Mouse (Mus musculus) erythroblast, embryonic 14.5 days (primary cell): Measurements from ENCODE around the gene Cdk9. TPM values are rescaled to one million over a fixed set of nuclear protein-coding genes. Genes with fewer than 3 reads are reported as not detected.

ENCODE experiments used
- H3K27me3 ChIP-seq: 2 replicates; pipeline ENCODE4 v1.6.1; 2012; ENCODE audit warnings: inconsistent platforms; ENCODE audit not compliant: control insufficient read depth
- H3K36me3 ChIP-seq: 2 replicates; pipeline ENCODE4 v1.6.1; 2012; ENCODE audit warnings: mild to moderate bottlenecking, inconsistent platforms; ENCODE audit not compliant: control insufficient read depth
- H3K4me1 ChIP-seq: 2 replicates; pipeline ENCODE4 v1.6.1; 2012; ENCODE audit warnings: inconsistent platforms; ENCODE audit not compliant: control insufficient read depth
- H3K4me3 ChIP-seq: replicated peaks from 2 replicates; pipeline ENCODE3; 2012; ENCODE audit warnings: moderate library complexity, mild to moderate bottlenecking, inconsistent platforms
- H3K9me3 ChIP-seq: 2 replicates; pipeline ENCODE4 v1.6.1; 2012; ENCODE audit warnings: low read length, inconsistent platforms, mixed read lengths; ENCODE audit not compliant: control insufficient read depth
- GATA1 ChIP-seq: IDR thresholded peaks from 2 replicates; pipeline ENCODE4 v1.6.1; 2012; ENCODE audit warnings: low read length, inconsistent platforms, mixed read lengths
- TAL1 ChIP-seq: IDR thresholded peaks from 3 replicates; pipeline ENCODE4 v1.6.1; 2012; ENCODE audit warnings: low read length, inconsistent platforms, mixed read lengths
- polyA plus RNA-seq: library from polyadenylated mRNA; stranded (reverse); fragments of >175 nt; gene quantifications from 2 replicates; pipeline ENCODE4 v1.2.3, GENCODE M21; 2012

The Cdk9 gene
- polyA plus RNA-seq, 1 experiment: 6.1 TPM

DNA sequence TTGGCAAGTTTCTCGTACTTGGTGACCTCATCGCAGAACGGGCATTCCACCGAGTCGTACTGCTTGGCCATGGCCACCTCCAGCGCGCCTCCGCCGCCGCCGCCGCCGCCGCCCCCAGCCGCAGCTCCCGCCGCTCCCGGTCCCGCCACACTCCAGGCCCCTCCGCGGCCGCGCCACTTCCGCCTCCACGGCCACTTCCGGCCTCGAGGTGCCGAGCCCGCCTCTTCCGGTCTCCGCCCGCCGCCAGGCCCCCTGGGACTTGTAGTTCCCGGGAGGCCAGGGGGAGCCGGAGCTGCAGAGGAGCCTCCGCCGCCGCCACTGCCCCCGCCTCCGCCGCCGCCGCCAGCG, 316 bp downstream of the Cdk9 start:
- peak overlapping the region; percentile 92 for H3K4me3 ChIP-seq
- H3K27me3 ChIP-seq: peaks cover 2% of the 10 kb centered on the region; the same call in 1 of the 2 replicates
- no peaks in the 10 kb centered on the region for H3K9me3 ChIP-seq
- H3K36me3 ChIP-seq: peaks cover 41% of the 10 kb centered on the region
- TF ChIP-seq TAL1 (no peak), GATA1 (no peak)
- H3K4me1 ChIP-seq: peaks cover 45% of the 10 kb centered on the region

GRCm38 (mm10) chr2:32712108-32712551, 746 bp downstream of the Cdk9 start:
- peaks cover 2% of the 10 kb centered on the region; the same call in 1 of the 2 replicates for H3K27me3 ChIP-seq
- H3K9me3 ChIP-seq: no peaks in the 10 kb centered on the region
- H3K4me1 ChIP-seq: peaks cover 45% of the 10 kb centered on the region
- TF ChIP-seq TAL1 (no peak), GATA1 (no peak)
- H3K4me3 ChIP-seq: peak overlapping the region; percentile 92
- H3K36me3 ChIP-seq: peaks cover 46% of the 10 kb centered on the region

DNA sequence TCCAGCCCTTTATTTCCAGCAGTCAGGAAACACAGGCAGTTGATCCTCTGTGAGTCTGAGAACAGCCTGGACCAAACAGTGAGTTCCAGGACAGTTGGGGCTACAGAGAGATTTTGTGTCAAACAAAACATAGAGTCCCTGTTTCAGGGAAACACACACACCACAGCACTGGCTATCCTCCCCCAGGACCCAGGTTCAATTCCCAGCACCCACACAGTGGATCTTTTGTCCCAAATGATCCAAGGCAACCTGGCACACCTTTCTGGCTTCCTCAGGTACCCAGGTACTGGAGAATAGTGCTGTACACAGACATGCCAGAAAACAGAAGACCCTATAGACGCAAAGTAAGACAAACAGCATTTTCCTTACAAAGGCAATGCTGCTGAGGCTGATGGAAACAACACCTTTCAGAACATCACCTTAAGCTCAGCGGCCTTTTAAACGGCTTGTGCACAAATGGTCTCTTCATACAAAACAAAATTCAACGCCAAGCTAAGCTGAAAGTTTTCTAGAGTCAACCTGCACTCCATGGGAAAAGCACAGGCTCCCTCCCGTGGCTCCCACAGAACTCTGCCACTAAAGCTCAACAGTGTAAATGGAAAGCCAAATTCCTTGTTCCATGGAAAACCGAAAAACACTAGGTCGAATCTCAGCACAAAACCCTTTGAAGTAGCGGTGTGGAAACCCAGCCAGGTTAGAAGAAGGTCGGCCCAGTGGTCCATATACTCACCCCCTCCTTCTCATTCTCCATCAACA, 1.4 kb downstream of the Cdk9 start:
- Histone ChIP-seq H3K9me3 (no peaks in the 10 kb centered on the region), H3K27me3 (peaks cover under 1% of the 10 kb centered on the region; the same call in 1 of the 2 replicates), H3K4me3 (peak overlapping the region; percentile 92), H3K4me1 (peaks cover 48% of the 10 kb centered on the region), H3K36me3 (peaks cover 52% of the 10 kb centered on the region)
- no peak for TF ChIP-seq TAL1
- TF ChIP-seq GATA1: no peak

- Histone ChIP-seq H3K4me3 (no peak overlapping the region), H3K9me3 (no peaks in the 10 kb centered on the region), H3K4me1 (peaks cover 48% of the 10 kb centered on the region), H3K27me3 (no peaks in the 10 kb centered on the region), H3K36me3 (peaks cover 63% of the 10 kb centered on the region)
- no peak for TF ChIP-seq TAL1
- no peak for TF ChIP-seq GATA1
These were observed 2.5 kb downstream of the Cdk9 start for GRCm38 (mm10) chr2:32710425-32710824.

- Histone ChIP-seq H3K9me3 (no peaks in the 10 kb centered on the region), H3K4me1 (peaks cover 48% of the 10 kb centered on the region), H3K36me3 (peaks cover 71% of the 10 kb centered on the region), H3K27me3 (no peaks in the 10 kb centered on the region), H3K4me3 (no peak overlapping the region)
- TF ChIP-seq TAL1: no peak
- no peak for TF ChIP-seq GATA1
These were observed 3.2 kb downstream of the Cdk9 start for GRCm38 (mm10) chr2:32709521-32710137.

- Histone ChIP-seq H3K36me3 (peaks cover 80% of the 10 kb centered on the region), H3K4me3 (no peak overlapping the region)
These were observed 4.2 kb downstream of the Cdk9 start for GRCm38 (mm10) chr2:32708643-32709042.

DNA sequence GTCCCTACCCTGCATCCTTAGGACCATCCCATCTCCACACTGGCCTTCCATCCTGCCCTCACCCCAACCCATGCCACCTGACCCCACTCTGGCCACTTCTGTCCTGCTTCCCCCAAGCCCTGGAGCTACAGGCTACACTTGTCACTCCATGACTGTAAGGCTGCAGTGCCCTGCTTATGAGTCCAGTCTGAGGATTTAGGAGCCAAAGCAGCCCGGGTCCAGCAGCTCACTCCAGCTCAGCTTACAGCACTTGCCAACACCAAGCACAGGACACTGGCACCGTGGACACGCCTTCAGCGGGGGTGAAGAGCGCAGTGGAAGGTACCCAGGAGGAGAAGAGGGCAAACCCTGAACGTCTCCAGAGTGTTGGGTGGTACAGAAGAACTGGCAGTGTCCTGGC, 5.9 kb downstream of the Cdk9 start:
- Histone ChIP-seq H3K4me1 (peaks cover 33% of the 10 kb centered on the region), H3K4me3 (no peak overlapping the region), H3K9me3 (no peaks in the 10 kb centered on the region), H3K27me3 (no peaks in the 10 kb centered on the region), H3K36me3 (peaks cover 97% of the 10 kb centered on the region)
- no peak for TF ChIP-seq GATA1
- TF ChIP-seq TAL1: no peak

More at GRCm38 (mm10) chr2:32708643-32709042, 4.2 kb downstream of the Cdk9 start:
- TF ChIP-seq TAL1 (no peak), GATA1 (no peak)
- H3K4me1 ChIP-seq: peaks cover 39% of the 10 kb centered on the region
- no peaks in the 10 kb centered on the region for H3K27me3 ChIP-seq
- no peaks in the 10 kb centered on the region for H3K9me3 ChIP-seq

GRCm38 (mm10) chr2:32705018-32705417, 7.9 kb downstream of the Cdk9 start:
- TF ChIP-seq GATA1 (no peak), TAL1 (no peak)
- no peaks in the 10 kb centered on the region for H3K9me3 ChIP-seq
- peaks cover 16% of the 10 kb centered on the region for H3K4me1 ChIP-seq
- H3K27me3 ChIP-seq: no peaks in the 10 kb centered on the region
- no peak overlapping the region for H3K4me3 ChIP-seq
- H3K36me3 ChIP-seq: peaks cover 85% of the 10 kb centered on the region

- H3K9me3 ChIP-seq: no peaks in the 10 kb centered on the region
- H3K4me3 ChIP-seq: no peak within 1 kb of the TSS
- no peaks in the 10 kb centered on the region for H3K27me3 ChIP-seq
- peaks cover 75% of the 10 kb centered on the region for H3K36me3 ChIP-seq
- H3K4me1 ChIP-seq: peaks cover 8% of the 10 kb centered on the region
- TF ChIP-seq GATA1: no peak
- no peak for TF ChIP-seq TAL1
These were observed 8.9 kb downstream of the Cdk9 start, which contains the start of gene Fpgs for GRCm38 (mm10) chr2:32704021-32704421. Gene Fpgs, minus strand, starts transcription at chr2:32704145.

GRCm38 (mm10) chr2:32703046-32703445, 9.8 kb downstream of the Cdk9 start:
- Histone ChIP-seq H3K36me3 (peaks cover 65% of the 10 kb centered on the region), H3K4me3 (no peak overlapping the region), H3K27me3 (no peaks in the 10 kb centered on the region), H3K9me3 (no peaks in the 10 kb centered on the region), H3K4me1 (peaks cover 2% of the 10 kb centered on the region)
- TF ChIP-seq TAL1 (no peak), GATA1 (no peak)
